Mouse (Mus musculus): ENCODE data around the gene Olfr970.
"Not testable (repeated sequence)": the region's sequence is repeated elsewhere in the genome, so short reads cannot be mapped to it uniquely, and the experiment has no call there.

Olfr970 gene

DNA sequence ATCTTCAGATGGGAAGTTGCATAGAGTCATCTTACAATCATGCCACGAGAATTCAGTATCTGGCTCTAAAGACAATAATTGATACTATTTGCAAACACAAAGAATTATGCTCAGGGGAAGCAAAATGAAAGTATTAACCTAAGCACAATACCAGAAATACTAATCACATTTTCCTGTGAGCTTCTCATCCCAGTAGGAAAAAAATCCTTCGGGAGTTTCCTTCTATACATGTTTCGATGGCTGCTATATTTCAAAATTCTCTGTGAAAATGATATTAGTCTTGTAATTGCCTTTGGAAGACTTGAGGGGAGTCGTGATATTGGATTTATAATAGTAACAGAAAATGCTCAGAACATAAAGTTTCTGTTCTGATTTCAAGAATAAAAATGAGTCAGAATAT, at the start of gene Olfr970:
Gene Olfr970 (plus strand): TSS at position 301 of the 400 bp plus-strand sequence.
- no peak for DNase-seq (ENCODE audit: low spot score)

GRCm38 (mm10) chr9:39783153-39783552, 25.5 kb upstream of the Olfr970 start, which contains the start of gene Olfr968:
Gene Olfr968, minus strand, starts transcription at chr9:39783253.
- DNase-seq (ENCODE audit: low spot score): no peak

- DNase-seq (ENCODE audit: low spot score): no peak
These were observed 18.1 kb upstream of the Olfr970 start, which contains the start of gene Olfr969 for GRCm38 (mm10) chr9:39790558-39790957. Gene Olfr969, plus strand, starts transcription at chr9:39790945.

DNA sequence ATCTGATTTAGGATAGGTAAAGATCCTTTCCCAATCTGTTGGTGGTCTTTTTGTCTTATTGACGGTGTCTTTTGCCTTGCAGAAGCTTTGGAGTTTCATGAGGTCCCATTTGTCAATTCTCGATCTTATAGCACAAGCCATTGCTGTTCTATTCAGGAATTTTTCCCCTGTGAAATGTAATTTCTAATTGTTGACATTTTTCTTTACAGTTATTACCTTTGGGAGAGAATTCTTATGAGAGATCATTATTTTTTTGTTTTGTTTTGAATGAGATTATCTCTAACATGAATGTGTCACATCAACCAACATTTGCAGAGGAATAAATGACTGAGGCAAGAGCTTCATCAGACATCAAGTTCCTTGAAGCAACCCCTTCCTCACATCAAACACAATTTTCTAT, 27.9 kb downstream of the Olfr970 start, which contains the start of gene Olfr971:
Gene Olfr971 (plus strand): TSS at position 301 of the 400 bp plus-strand sequence.
- not testable (repeated sequence) for DNase-seq (ENCODE audit: low spot score)

DNA sequence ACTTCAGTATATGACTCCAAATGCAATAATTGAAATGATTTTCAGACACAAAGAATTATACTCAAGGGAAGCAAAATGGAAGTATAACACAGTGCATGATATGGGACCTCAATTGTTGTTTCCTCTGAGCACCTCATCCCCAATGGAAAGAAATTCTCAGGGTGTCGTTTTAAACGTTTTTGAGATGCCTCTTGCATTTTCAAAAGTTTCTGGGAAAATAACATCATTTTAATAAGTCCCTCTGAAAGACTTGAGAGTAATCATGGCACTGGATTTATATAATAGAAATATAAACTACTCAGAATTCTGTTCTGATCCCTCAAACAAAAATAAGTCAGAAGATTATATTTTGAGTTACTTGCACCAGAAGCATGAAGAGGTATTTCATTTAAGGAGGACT, 57.5 kb downstream of the Olfr970 start, which contains the start of gene Olfr972:
Gene Olfr972 (plus strand): TSS at position 301 of the 400 bp plus-strand sequence.
- no peak for DNase-seq (ENCODE audit: low spot score)

Data from T-cell, adult 2 months (primary cell).